Mouse (Mus musculus) heart, postnatal 0 days (tissue): ENCODE data around the gene Msh3. TPM values are rescaled to one million over a fixed set of nuclear protein-coding genes. Genes with fewer than 3 reads are reported as not detected.

Experiments used
- ATAC-seq: fragments of 200-750 bp; cut with Nextera tagmentation; 2 replicates; pipeline ENCODE4 v1.8.0; 2017; ENCODE audit warnings: low read depth, moderate number of reproducible peaks, moderate library complexity; ENCODE audit not compliant: insufficient read depth
- DNase-seq: peaks from one replicate; pipeline ENCODE4 v3.0.0-alpha.2; 2016; ENCODE audit warnings: low spot score
- H3K27ac ChIP-seq: fragments of 300-500 bp; sonication (generic); 2 replicates; pipeline ENCODE4 v1.5.1; 2014; ENCODE audit warnings: low read depth, mild to moderate bottlenecking
- H3K27me3 ChIP-seq: fragments of 300-500 bp; sonication (generic); 2 replicates; pipeline ENCODE4 v1.6.1; 2014; ENCODE audit warnings: low read length, mixed read lengths; ENCODE audit not compliant: control insufficient read depth, insufficient read depth
- H3K36me3 ChIP-seq: fragments of 300-500 bp; sonication (generic); replicated peaks from 2 replicates; pipeline ENCODE4 v1.6.1; 2014; ENCODE audit warnings: low read length, mixed read lengths; ENCODE audit not compliant: control insufficient read depth, insufficient read depth
- H3K4me1 ChIP-seq: fragments of 300-500 bp; sonication (generic); 2 replicates; pipeline ENCODE4 v1.6.1; 2014; ENCODE audit warnings: antibody characterized with exemption; ENCODE audit not compliant: control insufficient read depth, insufficient read depth
- H3K4me2 ChIP-seq: fragments of 300-500 bp; sonication (generic); 2 replicates; pipeline ENCODE4 v1.6.1; 2014; ENCODE audit warnings: low read depth, mild to moderate bottlenecking, low read length, moderate library complexity
- H3K4me3 ChIP-seq: fragments of 300-500 bp; sonication (generic); 2 replicates; pipeline ENCODE4 v1.5.1; 2014; ENCODE audit warnings: low read depth, low read length
- H3K9ac ChIP-seq: fragments of 300-500 bp; sonication (generic); replicated peaks from 2 replicates; pipeline ENCODE4 v1.6.1; 2014; ENCODE audit warnings: low read depth, low read length, mixed read lengths
- H3K9me3 ChIP-seq: fragments of 300-500 bp; sonication (generic); replicated peaks from 2 replicates; pipeline ENCODE4 v1.6.1; 2016; ENCODE audit warnings: low read length; ENCODE audit not compliant: control insufficient read depth
- CTCF ChIP-seq: IDR thresholded peaks from 2 replicates; pipeline ENCODE4 v1.5.1; 2016; ENCODE audit warnings: antibody characterized with exemption, control low read depth, low read depth
- EP300 ChIP-seq: IDR thresholded peaks from 2 replicates; pipeline ENCODE4 v1.6.1; 2016; ENCODE audit warnings: antibody characterized with exemption, low read depth
- WGBS: fragments of 180-500 bp; shearing (Covaris S2); extraction: QIAGEN DNeasy Blood & Tissue Kit; methylation state at CpG from one replicate; pipeline ENCODE4 v1.1.7; 2014; 5-methylcytosine and 5-hydroxymethylcytosine counted together
- polyA plus RNA-seq: library from polyadenylated mRNA; unstranded; fragments of >200 nt; fragmentation: Nextera tagmentation; extraction: Ambion mirVana; gene quantifications from 2 replicates; pipeline ENCODE4 v1.2.1, GENCODE M21; 2015
- total RNA-seq: library from RNA; depleted of rRNA; stranded (reverse); fragments of >200 nt; gene quantifications from 2 replicates; pipeline ENCODE4 v1.2.3, GENCODE M21; 2014; ENCODE audit warnings: low replicate concordance; rRNA removed

Msh3 gene
- total RNA-seq (4.5 and 37.1 TPM in 2 replicates), polyA plus RNA-seq (8.5 and 9.4 TPM in 2 replicates)

- H3K36me3 ChIP-seq = peaks cover 24% of the 10 kb centered on the region; the same call in 1 of the 2 replicates
- ATAC-seq (peak; percentile 97), DNase-seq (peak; percentile 98)
- H3K27me3 ChIP-seq = no peaks in the 10 kb centered on the region
- TF ChIP-seq EP300 = peak; percentile 71
- TF ChIP-seq CTCF = peak; percentile 76
- no peaks in the 10 kb centered on the region for H3K9me3 ChIP-seq
- peak within 1 kb of the TSS; percentile 97 for H3K4me2 ChIP-seq
- peak within 1 kb of the TSS; percentile 65 for H3K9ac ChIP-seq
- H3K4me3 ChIP-seq = peak within 1 kb of the TSS; percentile 78
- peaks cover 13% of the 10 kb centered on the region; the same call in 1 of the 2 replicates for H3K4me1 ChIP-seq
- peak within 1 kb of the TSS; percentile 93 for H3K27ac ChIP-seq
- WGBS = under 1% methylated on average over 74 of the region's 76 CpGs
These were observed at the start of gene Msh3, which contains the start of gene Dhfr for GRCm38 (mm10) chr13:92354456-92355271. TSS of gene Msh3 (minus strand) at chr13:92355003. TSS of gene Dhfr (plus strand) at chr13:92354726.

- WGBS = 63% methylated on average over 3 of the region's 3 CpGs
- Histone ChIP-seq H3K9me3 (0 out of 2 replicates have a peak, but pooled peaks cover 5% of the 10 kb centered on the region), H3K4me1 (no peaks in the 10 kb centered on the region), H3K4me3 (no peak overlapping the region), H3K27me3 (no peaks in the 10 kb centered on the region), H3K36me3 (no peaks in the 10 kb centered on the region), H3K4me2 (no peak overlapping the region), H3K27ac (no peak overlapping the region), H3K9ac (no peak overlapping the region)
- TF ChIP-seq CTCF (no peak), EP300 (no peak)
- DNase-seq (no peak), ATAC-seq (no peak)
These were observed 48.7 kb upstream of the Msh3 start for GRCm38 (mm10) chr13:92403496-92403895.

- 12% methylated on average over 2 of the region's 2 CpGs for WGBS
These were observed 47.3 kb upstream of the Msh3 start for GRCm38 (mm10) chr13:92402063-92402462.

GRCm38 (mm10) chr13:92398491-92399384 is 43.9 kb upstream of the Msh3 start:
- Histone ChIP-seq H3K9ac (no peak overlapping the region), H3K27ac (no peak overlapping the region), H3K9me3 (0 out of 2 replicates have a peak, but pooled peaks cover under 1% of the 10 kb centered on the region), H3K36me3 (no peaks in the 10 kb centered on the region), H3K4me1 (no peaks in the 10 kb centered on the region), H3K4me2 (no peak overlapping the region), H3K27me3 (no peaks in the 10 kb centered on the region), H3K4me3 (no peak overlapping the region)
- DNase-seq (no peak), ATAC-seq (no peak)
- 64% methylated on average over 11 of the region's 11 CpGs for WGBS
- TF ChIP-seq EP300 (no peak), CTCF (no peak)

More at GRCm38 (mm10) chr13:92402063-92402462, 47.3 kb upstream of the Msh3 start:
- H3K9ac ChIP-seq = no peak overlapping the region
- no peaks in the 10 kb centered on the region for H3K36me3 ChIP-seq
- no peaks in the 10 kb centered on the region for H3K27me3 ChIP-seq
- TF ChIP-seq EP300 (no peak), CTCF (no peak)
- DNase-seq (no peak), ATAC-seq (no peak)
- H3K9me3 ChIP-seq = 0 out of 2 replicates have a peak, but pooled peaks cover 5% of the 10 kb centered on the region
- H3K27ac ChIP-seq = no peak overlapping the region
- H3K4me2 ChIP-seq = no peak overlapping the region
- no peaks in the 10 kb centered on the region for H3K4me1 ChIP-seq
- no peak overlapping the region for H3K4me3 ChIP-seq

GRCm38 (mm10) chr13:92393047-92393661 is 38.4 kb upstream of the Msh3 start:
- WGBS = 71% methylated on average over 12 of the region's 12 CpGs
- Histone ChIP-seq H3K27me3 (no peaks in the 10 kb centered on the region), H3K4me3 (no peak overlapping the region), H3K9ac (no peak overlapping the region), H3K27ac (no peak overlapping the region), H3K36me3 (no peaks in the 10 kb centered on the region), H3K4me1 (no peaks in the 10 kb centered on the region), H3K9me3 (no peaks in the 10 kb centered on the region), H3K4me2 (no peak overlapping the region)
- no peak for TF ChIP-seq CTCF
- no peak for TF ChIP-seq EP300
- ATAC-seq (no peak), DNase-seq (no peak)
